Mouse (Mus musculus): ENCODE measurements around the gene Zfp616.

Gene Zfp616

GRCm38 (mm10) chr11:74069655-74070054 lies at the start of gene Zfp616:
Gene Zfp616 (plus strand): TSS chr11:74069955.
- DNase-seq, result no peak

- no peak for DNase-seq
Measured at GRCm38 (mm10) chr11:74051347-74051746, 18.4 kb upstream of the Zfp616 start.

- no peak for DNase-seq
Measured at GRCm38 (mm10) chr11:74056451-74056850, 13.3 kb upstream of the Zfp616 start, which contains the start of the genes Olfr139 and Olfr399. Gene Olfr139 (minus strand): TSS chr11:74056551. Gene Olfr399 (minus strand): TSS chr11:74056615.

GRCm38 (mm10) chr11:74100724-74101123 lies 31.0 kb downstream of the Zfp616 start:
- DNase-seq, result no peak

DNA sequence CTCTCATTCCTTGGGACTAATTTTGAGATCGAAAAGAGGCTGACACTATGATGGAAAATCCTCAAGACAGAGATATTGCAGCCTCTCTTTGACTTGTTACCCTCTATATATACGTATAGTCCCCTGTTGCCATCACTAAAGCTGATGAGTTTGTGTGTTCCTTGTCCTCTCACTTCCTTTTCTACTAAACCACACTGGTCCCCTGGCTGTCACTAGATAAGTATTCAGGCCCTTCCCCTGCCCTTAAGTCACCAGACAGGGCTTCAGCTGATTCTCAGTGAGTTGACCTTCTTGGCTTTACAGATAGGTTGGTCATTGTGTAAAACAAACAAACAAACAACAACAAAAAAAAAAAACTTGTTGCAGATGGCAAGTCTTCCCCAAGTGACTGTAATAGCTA lies 31.8 kb downstream of the Zfp616 start:
- no peak for DNase-seq

DNA sequence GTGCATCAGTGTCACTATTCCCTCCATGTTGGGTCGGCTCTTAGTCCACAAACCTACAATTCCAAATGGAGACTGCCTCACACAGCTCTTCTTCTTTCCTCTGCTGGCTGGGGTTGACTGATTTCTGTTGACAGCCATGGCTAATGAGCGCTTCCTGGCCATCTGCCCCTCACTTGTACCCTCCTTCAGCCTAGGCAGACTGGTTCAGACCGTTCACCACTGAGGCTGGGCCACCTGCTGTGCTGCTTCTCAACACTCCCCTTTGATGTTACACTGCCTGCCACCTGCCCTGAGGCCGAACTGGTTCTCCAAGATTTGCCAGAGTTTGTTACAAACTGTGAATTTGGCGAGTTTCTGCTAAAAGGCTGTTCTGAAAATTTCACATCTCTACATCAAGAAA lies 35.3 kb downstream of the Zfp616 start:
- DNase-seq, result no peak

- no peak for DNase-seq
Measured at GRCm38 (mm10) chr11:74113412-74113811, 43.7 kb downstream of the Zfp616 start, which contains the start of gene Olfr401. Gene Olfr401 (plus strand): TSS chr11:74113712.

All from kidney, postnatal 25 days (tissue).